In genomic region chr4:21810608-21811007, GRCm38 (mm10) we compare ENCODE assay signal across 15 mouse cellular contexts.
"Had no signal": no experiment of that assay in that cellular context is flagged by ENCODE, and none has a peak within 500 bp of the region (broad histone marks: within the 10 kb centered on the region; RNA-seq: fewer than 3 reads in every experiment).

No protein-coding gene starts in this region.

- DNase-seq: retina, postnatal 1 day; right cerebral cortex, adult 18-20 months; right cerebral cortex, postnatal 25 days; right cerebral cortex, postnatal 4 days; spleen, adult 18-20 months; thymus, adult 18-20 months; thymus, adult 2 months; thymus, postnatal 14 days; thymus, postnatal 25 days; thymus, postnatal 36 days; thymus, postnatal 4 days had no signal

- H3K9ac ChIP-seq: neural tube, embryonic 13.5 days; neural tube, embryonic 15.5 days; stomach, embryonic 15.5 days had no signal

- H3K9me3 ChIP-seq: neural tube, embryonic 13.5 days; neural tube, embryonic 15.5 days; stomach, embryonic 15.5 days had no signal

- H3K4me3 ChIP-seq: neural tube, embryonic 13.5 days; neural tube, embryonic 15.5 days; stomach, embryonic 15.5 days had no signal

- H3K27me3 ChIP-seq: neural tube, embryonic 13.5 days; neural tube, embryonic 15.5 days; stomach, embryonic 15.5 days had no signal

- H3K4me2 ChIP-seq: neural tube, embryonic 13.5 days; neural tube, embryonic 15.5 days; stomach, embryonic 15.5 days had no signal

- H3K4me1 ChIP-seq: neural tube, embryonic 15.5 days; stomach, embryonic 15.5 days had no signal

- H3K27ac ChIP-seq: neural tube, embryonic 13.5 days; neural tube, embryonic 15.5 days; stomach, embryonic 15.5 days; stomach, postnatal 0 days had no signal
